Mouse (Mus musculus) cerebellum, adult 9-11 months (tissue): ENCODE results near the gene Fuca1.

Experiments used
- DNase-seq: peaks from one replicate; pipeline ENCODE4 v3.0.0; 2022

Fuca1 gene

GRCm38 (mm10) chr4:135889884-135890283, 30.7 kb upstream of the Fuca1 start:
- DNase-seq = peak; percentile 53

DNA sequence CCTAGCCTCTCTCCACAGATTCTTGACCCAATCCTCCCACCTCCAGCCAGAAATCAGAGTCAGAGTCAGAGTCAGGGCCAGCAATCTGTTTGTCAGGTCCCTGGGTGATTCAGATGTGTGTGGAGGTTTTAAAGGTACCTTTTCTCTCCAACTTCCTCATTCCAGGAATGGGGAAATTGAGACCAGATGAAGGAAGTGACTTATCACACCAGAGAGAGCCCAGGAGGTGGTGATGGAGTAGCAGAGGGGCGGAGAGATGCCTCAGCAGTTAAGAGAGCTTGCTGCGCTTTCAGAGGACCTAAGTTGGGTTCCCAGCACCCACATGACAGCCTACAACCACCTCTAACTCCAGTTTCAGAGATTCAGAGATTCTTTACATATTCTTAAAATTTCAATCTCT, 29.0 kb upstream of the Fuca1 start:
- no peak for DNase-seq

- DNase-seq = no peak
These were observed 27.7 kb upstream of the Fuca1 start for GRCm38 (mm10) chr4:135892884-135893283.

- no peak for DNase-seq
These were observed 25.4 kb upstream of the Fuca1 start, which contains the start of gene Cnr2 for GRCm38 (mm10) chr4:135895071-135895571. Gene Cnr2, plus strand, starts transcription at chr4:135895394.

DNA sequence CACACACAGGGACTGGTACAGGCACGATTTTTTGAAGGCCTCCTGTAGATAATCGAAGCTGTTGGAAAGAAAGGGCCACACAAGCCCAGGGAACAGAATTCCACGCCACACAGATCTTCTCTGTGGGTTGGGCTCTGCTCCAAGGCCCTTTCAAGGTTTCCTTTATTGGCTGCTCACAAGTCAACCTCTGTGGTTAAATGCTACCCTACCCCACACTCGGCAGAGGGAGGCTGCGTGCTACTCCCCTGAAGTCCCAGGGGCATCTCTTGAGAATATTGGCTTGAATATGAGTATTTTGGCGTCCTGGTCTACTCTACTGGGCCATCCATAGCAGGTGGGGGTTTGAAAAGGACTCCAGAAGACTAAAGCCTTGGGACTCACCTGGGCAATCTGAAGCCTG, 24.4 kb upstream of the Fuca1 start:
- no peak for DNase-seq

DNA sequence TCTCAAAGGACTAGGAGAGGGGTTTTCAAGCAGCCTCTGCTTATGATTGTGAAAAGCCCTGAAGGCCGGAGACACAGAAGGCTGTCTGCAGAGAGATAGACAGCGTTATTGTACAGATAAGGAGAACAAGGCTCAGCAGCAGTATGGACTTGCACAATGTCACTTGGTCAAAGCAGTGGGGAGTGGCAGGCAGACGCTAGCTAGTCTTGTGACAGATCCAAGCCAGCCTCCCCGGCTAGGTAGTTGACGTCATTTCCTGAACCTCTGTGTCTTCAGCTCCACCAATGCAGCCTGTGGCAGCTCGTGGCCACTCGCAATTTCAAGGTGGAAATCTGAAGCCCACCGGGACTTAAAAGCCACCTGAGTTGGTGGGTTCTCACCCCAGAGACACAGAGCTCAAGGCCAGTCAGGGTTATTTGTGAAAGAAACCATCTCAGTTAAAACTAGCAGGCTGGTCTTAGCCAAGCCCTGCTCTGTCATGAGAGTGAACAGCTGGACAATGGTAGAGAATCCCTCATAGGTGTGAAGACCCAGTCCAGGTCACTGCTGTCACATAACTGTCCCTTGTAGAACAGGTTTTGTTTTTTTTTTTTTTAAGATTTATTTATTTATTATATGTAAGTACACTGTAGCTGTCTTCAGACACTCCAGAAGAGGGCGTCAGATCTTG, 22.0 kb upstream of the Fuca1 start:
- no peak for DNase-seq

DNA sequence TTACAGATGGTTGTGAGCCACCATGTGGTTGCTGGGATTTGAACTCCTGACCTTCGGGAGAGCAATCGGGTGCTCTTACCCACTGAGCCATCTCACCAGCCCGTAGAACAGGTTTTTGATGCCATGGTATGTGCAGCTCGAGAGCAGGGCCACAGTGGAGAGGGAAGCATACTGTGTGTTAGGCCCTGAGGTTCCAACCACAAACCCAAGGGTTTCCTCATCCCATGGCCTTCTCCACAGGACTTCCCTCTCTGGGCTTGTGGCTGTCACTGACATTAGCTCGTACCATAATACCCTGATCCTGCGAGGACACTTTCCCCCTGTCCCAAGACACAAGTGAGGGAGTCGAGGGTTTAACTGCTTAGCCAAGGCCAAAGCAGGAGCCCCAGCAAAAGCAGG, 21.5 kb upstream of the Fuca1 start:
- no peak for DNase-seq

DNA sequence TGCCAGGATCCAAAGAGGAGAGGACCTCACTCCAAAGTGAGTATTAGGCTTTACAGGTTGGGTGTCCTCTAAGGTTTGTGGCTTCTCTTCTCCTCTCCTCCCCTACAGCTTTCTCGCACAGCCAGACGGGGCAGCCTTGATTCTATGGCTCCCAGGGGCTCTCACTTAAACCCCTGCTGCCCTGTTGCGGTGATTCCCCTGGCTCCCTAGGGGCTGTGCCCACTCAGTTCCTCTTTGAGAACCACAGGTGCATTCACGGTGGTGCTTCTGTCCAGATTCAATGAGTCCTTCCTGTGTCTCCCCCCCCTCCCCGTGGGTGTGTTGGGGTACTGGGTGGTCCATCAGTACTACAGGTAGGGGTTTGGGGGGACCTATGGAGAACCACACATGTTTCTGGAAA, 20.5 kb upstream of the Fuca1 start:
- DNase-seq = no peak

GRCm38 (mm10) chr4:135902606-135903242, 17.8 kb upstream of the Fuca1 start:
- DNase-seq = no peak

- no peak for DNase-seq
These were observed 15.7 kb upstream of the Fuca1 start for GRCm38 (mm10) chr4:135904810-135905209.

GRCm38 (mm10) chr4:135906633-135907032, 13.9 kb upstream of the Fuca1 start:
- no peak for DNase-seq

GRCm38 (mm10) chr4:135909326-135910066, 11.0 kb upstream of the Fuca1 start:
- no peak for DNase-seq

DNA sequence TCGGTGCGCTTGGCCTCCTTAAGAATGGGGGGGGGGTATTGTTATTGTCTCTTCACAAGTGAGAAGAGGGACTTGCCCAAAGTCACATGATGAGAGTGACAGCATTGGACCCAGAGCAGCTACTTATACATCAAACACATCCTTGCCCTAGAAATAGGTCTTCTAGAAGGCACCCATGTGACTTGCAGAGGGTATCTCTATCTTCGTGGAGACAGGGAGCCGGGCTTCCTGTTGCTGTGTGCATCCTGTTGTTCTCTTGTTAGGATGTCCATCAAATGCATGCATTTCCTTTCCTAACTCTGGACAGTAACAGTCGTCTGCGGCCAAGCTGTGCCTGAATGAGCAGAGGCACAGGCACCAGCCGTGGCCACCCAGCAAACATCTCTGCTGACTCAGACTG, 9.0 kb upstream of the Fuca1 start:
- no peak for DNase-seq

DNA sequence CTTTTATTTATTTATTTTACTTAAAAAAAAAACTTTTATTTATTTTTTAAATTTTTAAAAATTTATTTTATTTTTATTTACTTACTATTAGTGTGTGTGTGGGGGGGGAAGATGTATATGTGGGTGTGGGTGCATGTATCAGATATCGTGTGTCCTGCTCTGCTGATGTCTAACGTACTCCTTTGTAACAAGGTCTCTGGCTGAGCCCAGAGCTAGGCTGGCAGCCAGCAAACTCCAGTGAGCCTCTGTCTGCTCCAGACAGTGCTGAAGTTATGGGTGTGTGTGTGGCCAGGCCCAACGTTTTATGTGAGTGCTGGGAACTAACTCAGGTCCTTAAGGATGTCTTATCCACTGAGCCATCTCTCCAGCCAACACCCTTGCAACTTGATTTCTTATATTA, 8.4 kb upstream of the Fuca1 start:
- DNase-seq = no peak

- no peak for DNase-seq
These were observed 7.7 kb upstream of the Fuca1 start for GRCm38 (mm10) chr4:135912835-135913234.

DNA sequence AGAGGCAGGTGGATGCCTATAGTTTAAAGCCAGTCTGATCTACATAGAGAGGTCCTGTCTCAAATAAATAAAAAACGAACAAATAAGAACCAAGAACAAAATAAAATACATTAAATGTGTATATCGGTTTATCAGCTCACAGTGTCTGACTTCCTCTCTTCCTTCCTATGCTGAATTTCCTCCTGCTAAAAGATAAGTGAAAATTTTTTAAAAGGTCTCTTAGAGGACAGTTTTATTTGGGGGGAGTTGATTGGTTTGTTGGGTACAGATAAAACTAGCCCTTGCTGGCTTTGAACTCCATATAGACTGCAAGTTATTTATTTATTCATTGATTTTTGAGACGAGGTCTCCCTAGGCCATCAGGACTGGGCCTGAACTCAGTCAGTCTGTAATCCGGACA, 7.1 kb upstream of the Fuca1 start:
- no peak for DNase-seq

DNA sequence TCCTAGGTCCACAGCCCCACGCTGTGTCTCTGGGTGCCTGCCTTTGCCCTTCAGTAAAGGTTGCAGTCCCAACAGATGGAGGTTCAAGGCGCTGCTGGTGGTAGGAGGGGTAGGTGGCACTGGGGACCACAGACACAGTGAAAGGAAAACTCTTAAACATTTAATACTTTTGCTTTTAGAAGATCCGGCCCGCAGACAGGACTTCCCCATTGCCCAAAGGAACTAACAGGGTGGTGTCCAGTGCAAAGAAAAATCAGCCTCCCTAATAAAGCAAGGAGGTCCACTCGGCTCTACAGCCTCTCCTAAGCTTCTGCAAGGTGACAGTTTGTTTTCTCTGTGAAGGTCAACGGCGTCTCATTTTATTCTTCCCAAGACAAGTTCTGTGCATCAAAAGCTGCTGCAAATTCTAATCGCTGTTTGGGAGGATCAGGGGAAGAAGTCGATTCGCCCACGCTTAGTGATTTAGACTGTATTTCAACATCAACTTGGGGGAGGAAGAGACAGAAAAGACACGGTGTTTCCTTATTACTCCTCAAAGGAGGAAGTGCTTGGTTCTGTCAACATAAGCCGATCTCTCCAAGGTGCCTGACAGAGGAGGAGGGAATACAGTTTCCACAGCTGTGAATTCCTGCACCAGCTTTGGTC, 1.8 kb upstream of the Fuca1 start:
- no peak for DNase-seq

DNA sequence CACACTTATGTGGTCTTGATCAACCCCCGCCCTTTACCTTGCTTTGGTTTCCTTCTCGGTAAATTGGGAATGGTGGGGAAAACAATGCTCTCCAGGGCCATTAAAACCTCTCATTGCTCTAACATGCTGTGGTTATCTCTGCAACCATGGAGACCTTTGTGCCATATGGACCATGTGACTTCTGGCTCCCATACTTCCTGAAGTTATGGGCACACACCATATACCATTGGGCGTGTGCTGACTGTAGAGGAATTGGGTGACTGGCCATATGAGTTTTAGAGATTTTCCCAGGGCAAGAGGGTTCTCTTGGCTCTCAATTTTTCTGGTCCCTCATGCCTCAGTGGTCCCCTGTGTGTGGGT, 1.3 kb upstream of the Fuca1 start:
- no peak for DNase-seq

GRCm38 (mm10) chr4:135921257-135922120, 954 bp downstream of the Fuca1 start:
- DNase-seq = no peak

GRCm38 (mm10) chr4:135922190-135922589, 1.7 kb downstream of the Fuca1 start:
- no peak for DNase-seq

DNA sequence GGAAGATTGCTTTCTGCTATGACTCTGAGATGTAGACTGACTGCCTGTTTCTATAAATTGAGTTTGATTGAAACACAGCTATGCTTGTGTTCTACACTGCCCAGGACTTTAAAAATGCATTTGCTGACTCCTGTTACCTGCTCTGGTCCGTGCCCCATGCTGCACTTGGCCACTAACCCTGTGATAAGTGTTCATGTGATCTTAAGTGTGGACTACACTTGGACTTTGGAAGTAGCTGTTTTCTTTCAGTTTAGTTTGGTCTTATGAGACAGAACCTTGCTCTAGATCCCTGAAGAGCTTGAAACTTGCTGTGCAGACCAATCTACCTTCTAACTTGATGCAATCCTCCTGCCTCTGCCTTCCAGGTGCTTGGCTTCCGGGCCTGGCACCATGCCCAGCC, 3.9 kb downstream of the Fuca1 start:
- DNase-seq = no peak

GRCm38 (mm10) chr4:135925341-135925740, 4.8 kb downstream of the Fuca1 start:
- no peak for DNase-seq
